Mouse (Mus musculus) ES-Bruce4 (cell line): ENCODE measurements at regions not wholly inside any gene's neighbourhood (a gene's known extent, or its start where the extent isn't known, plus 50 kb on each side); places are given as distances from the start of the nearest gene placed in this dataset.

Experiments used
- H3K27ac ChIP-seq: 2 replicates; pipeline ENCODE4 v1.5.1; 2012; ENCODE audit warnings: low read length, inconsistent platforms; ENCODE audit not compliant: insufficient read depth
- H3K27me3 ChIP-seq: 2 replicates; pipeline ENCODE4 v1.6.1; 2012; ENCODE audit warnings: mild to moderate bottlenecking, low read length, inconsistent platforms; ENCODE audit not compliant: control insufficient read depth, poor library complexity, insufficient read depth, severe bottlenecking
- H3K36me3 ChIP-seq: 2 replicates; pipeline ENCODE4 v1.6.1; 2012; ENCODE audit warnings: inconsistent platforms, mild to moderate bottlenecking, low read length, moderate library complexity; ENCODE audit not compliant: control insufficient read depth, poor library complexity, insufficient read depth, severe bottlenecking
- H3K4me1 ChIP-seq: one replicate; pipeline ENCODE4 v1.8.1; 2011; ENCODE audit warnings: low read length; ENCODE audit not compliant: control insufficient read depth, insufficient read depth
- H3K4me3 ChIP-seq: 2 replicates; pipeline ENCODE4 v1.5.1; 2011; ENCODE audit warnings: low read depth, mild to moderate bottlenecking, low read length
- H3K9ac ChIP-seq: 2 replicates; pipeline ENCODE4 v1.6.1; 2012; ENCODE audit warnings: low read depth, mild to moderate bottlenecking, inconsistent platforms; ENCODE audit not compliant: poor library complexity, severe bottlenecking
- H3K9me3 ChIP-seq: replicated peaks from 2 replicates; pipeline ENCODE4 v1.6.1; 2012; ENCODE audit warnings: mild to moderate bottlenecking, low read length, inconsistent platforms; ENCODE audit not compliant: control insufficient read depth, poor library complexity, insufficient read depth, severe bottlenecking
- CTCF ChIP-seq: IDR thresholded peaks from one replicate; pipeline ENCODE4 v1.8.1; 2011; ENCODE audit warnings: low read depth, low read length
- EP300 ChIP-seq: IDR thresholded peaks from 2 replicates; pipeline ENCODE4 v1.6.1; 2011; ENCODE audit warnings: low read depth, low read length; ENCODE audit not compliant: insufficient read depth
- POLR2A ChIP-seq: IDR thresholded peaks from one replicate; pipeline ENCODE4 v1.8.1; 2011; ENCODE audit warnings: low read length; ENCODE audit not compliant: insufficient read depth

DNA sequence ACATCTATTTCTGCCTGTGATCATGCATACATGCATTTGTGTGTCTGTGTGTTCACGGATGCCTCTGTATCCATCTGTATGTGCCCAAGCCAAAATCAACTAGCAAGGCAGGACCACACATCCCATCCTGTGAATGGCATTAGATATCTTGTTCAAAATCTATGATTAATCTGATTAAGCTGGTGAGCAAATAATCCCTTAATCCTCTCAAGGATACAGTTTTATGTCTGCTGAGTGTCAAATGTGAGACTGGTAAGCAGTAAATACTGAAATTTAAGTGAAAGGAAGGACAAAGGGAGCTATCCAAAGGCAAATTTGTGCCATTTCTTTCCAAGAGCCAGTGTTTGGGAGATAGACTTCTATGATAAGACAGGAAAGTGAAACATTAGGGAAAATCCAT lies 683.4 kb downstream of the Cypt12 start:
- no peak overlapping the region for H3K4me3 ChIP-seq
- no peak overlapping the region for H3K9ac ChIP-seq
- H3K36me3 ChIP-seq = no peaks in the 10 kb centered on the region
- TF ChIP-seq POLR2A (no peak), EP300 (no peak), CTCF (no peak)
- no peak overlapping the region for H3K27ac ChIP-seq
- H3K27me3 ChIP-seq = no peaks in the 10 kb centered on the region
- H3K4me1 ChIP-seq = no peaks in the 10 kb centered on the region
- no peaks in the 10 kb centered on the region for H3K9me3 ChIP-seq

GRCm38 (mm10) chr3:18634855-18635254 lies 686.6 kb downstream of the Cypt12 start:
- no peaks in the 10 kb centered on the region for H3K4me1 ChIP-seq
- no peaks in the 10 kb centered on the region for H3K27me3 ChIP-seq
- TF ChIP-seq EP300 = no peak
- TF ChIP-seq POLR2A = no peak
- no peak for TF ChIP-seq CTCF
- H3K27ac ChIP-seq = no peak overlapping the region
- H3K4me3 ChIP-seq = no peak overlapping the region
- H3K36me3 ChIP-seq = no peaks in the 10 kb centered on the region
- no peak overlapping the region for H3K9ac ChIP-seq
- H3K9me3 ChIP-seq = no peaks in the 10 kb centered on the region

DNA sequence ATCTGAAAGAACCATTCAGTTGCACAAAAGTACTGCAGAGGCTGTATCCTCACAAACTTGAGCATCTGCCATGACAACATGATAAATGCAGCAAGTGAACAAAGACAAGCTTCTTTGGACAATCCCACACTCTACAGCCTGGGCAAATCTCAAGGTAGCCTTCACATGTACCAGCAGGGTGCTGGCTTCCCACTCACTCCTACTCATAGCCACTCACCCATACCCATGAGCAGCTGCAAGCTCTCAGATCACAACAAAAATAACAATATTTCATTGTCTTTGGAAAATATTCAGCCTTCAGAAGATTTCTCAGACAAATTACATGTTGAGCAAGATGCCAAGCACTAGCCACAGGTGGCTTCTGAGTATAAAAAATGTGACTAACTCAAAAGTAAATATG lies 689.3 kb downstream of the Cypt12 start:
- Histone ChIP-seq H3K9ac (no peak overlapping the region), H3K27me3 (no peaks in the 10 kb centered on the region), H3K4me1 (no peaks in the 10 kb centered on the region), H3K27ac (no peak overlapping the region), H3K9me3 (no peaks in the 10 kb centered on the region), H3K4me3 (no peak overlapping the region), H3K36me3 (no peaks in the 10 kb centered on the region)
- no peak for TF ChIP-seq POLR2A
- no peak for TF ChIP-seq CTCF
- TF ChIP-seq EP300 = no peak

DNA sequence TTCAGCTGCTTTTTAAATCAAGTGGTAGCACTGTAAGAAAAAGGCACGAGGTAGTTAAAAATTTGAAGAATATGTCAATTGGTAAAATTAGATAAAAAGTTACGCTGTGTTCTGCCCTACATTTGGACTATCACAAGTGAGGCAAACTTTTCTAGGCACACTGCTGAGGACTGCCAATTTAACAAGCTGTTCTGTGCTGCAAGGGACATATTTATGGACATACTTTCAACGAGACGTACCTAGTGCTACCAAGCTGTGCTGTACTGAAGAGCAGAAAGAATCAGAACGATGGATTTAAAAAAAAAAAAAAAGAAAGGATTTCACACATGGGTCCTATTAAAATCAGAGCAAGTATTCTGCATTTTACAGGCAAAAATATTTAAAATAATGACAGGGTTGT lies 692.1 kb downstream of the Cypt12 start:
- Histone ChIP-seq H3K27me3 (no peaks in the 10 kb centered on the region), H3K4me3 (no peak overlapping the region), H3K36me3 (no peaks in the 10 kb centered on the region), H3K4me1 (no peaks in the 10 kb centered on the region), H3K27ac (no peak overlapping the region), H3K9me3 (no peaks in the 10 kb centered on the region), H3K9ac (no peak overlapping the region)
- TF ChIP-seq POLR2A (no peak), EP300 (no peak), CTCF (no peak)

DNA sequence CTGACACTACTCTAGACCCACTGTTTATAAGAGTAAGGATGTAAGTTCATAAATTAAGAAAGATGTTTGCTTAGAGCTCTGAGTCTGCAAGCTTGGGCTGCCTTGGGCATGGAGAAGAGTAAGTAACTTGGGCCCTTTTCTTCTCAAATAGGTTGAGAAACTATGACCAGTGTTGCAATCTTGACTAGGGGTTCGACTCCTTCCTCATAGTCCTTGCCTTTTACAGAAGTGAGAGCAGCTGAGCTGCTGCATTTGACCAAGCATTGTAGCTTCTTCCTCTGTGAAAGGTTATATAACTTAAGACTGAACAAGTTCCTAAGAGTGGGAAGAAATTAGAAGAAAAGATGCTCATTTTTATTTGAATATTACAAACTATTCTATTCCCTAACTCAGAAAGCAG lies 693.5 kb downstream of the Cypt12 start:
- Histone ChIP-seq H3K36me3 (no peaks in the 10 kb centered on the region), H3K27me3 (no peaks in the 10 kb centered on the region), H3K4me1 (no peaks in the 10 kb centered on the region), H3K9me3 (no peaks in the 10 kb centered on the region), H3K9ac (no peak overlapping the region), H3K27ac (no peak overlapping the region), H3K4me3 (no peak overlapping the region)
- no peak for TF ChIP-seq CTCF
- no peak for TF ChIP-seq POLR2A
- no peak for TF ChIP-seq EP300

DNA sequence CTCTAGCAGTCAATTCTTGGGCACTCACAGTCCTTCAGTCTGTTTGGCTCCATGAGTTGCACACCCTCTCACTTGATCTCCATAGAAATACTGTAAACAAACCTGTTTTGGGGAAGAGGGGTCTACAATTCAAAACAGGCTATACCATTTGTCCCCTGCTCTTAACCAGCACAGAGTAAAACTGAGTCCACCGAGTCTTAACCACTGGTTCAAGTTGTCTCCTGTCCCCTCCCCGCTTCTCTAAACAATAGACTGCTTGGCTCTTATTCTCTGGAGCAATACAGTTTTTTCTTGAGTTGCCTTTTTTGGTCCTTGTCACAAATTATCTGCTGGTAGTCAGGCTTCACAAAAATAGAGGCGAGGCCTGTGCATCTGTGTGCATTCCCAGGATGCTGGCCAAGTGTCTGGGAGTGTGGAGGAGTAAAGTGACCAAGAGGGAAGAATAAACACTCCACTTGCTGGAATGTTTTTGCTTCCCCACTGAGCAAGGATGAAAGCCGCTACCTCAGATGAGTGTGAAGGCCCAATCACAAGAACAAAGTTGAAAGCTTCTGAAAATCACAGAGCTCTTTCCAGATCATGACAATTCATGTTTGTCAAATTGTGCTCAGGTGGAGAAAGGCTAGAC lies 695.3 kb downstream of the Cypt12 start:
- Histone ChIP-seq H3K9me3 (no peaks in the 10 kb centered on the region), H3K9ac (no peak overlapping the region), H3K4me3 (no peak overlapping the region), H3K36me3 (no peaks in the 10 kb centered on the region), H3K27me3 (no peaks in the 10 kb centered on the region), H3K4me1 (no peaks in the 10 kb centered on the region), H3K27ac (no peak overlapping the region)
- TF ChIP-seq POLR2A (no peak), EP300 (no peak), CTCF (no peak)
